Comparison of ENCODE assay signal across 1 mouse cellular context in genomic region chr2:131159491-131159910, GRCm38 (mm10).
TF ChIP-seq lines count a peak whose summit lies in the region.

No protein-coding gene starts in this region.

TF ChIP-seq in CH12.LX, 34 proteins besides CTCF, POLR2A, EP300 and RAD21:
- TF ChIP-seq JUN (IDR thresholded peaks at IDR 0.05; ENCODE audit: insufficient read depth, low read depth, low read length) (no peak), MEF2A (IDR thresholded peaks at IDR 0.05; ENCODE audit: borderline replicate concordance, low read depth, low read length) (no peak), MYC (IDR thresholded peaks at IDR 0.05; ENCODE audit: low read depth, low read length) (no peak), ETS1 (conservative IDR thresholded peaks at IDR 0.05; ENCODE audit: low read depth, low read length) (no peak), E2F4 (IDR thresholded peaks at IDR 0.05; ENCODE audit: insufficient replicate concordance, low read depth, low read length) (no peak), RCOR1 (conservative IDR thresholded peaks at IDR 0.05; ENCODE audit: low read depth, low read length) (no peak), MAZ (IDR thresholded peaks at IDR 0.05; ENCODE audit: low read depth, low read length) (no peak), MAFK (IDR thresholded peaks at IDR 0.05; ENCODE audit: insufficient replicate concordance, low read length) (no peak), IRF4 (IDR thresholded peaks at IDR 0.05; ENCODE audit: low read depth, low read length) (no peak)
